Mouse (Mus musculus) ES-E14 (cell line): ENCODE results near the gene Drosha. TPM values are rescaled to one million over a fixed set of nuclear protein-coding genes. Genes with fewer than 3 reads are reported as not detected.

Experiments
- DNase-seq: peaks from one replicate; pipeline ENCODE4 v3.0.0-alpha.2; 2013; ENCODE audit warnings: low read depth, low spot score
- H3K27ac ChIP-seq: 2 replicates; pipeline ENCODE4 v1.5.1; 2012; ENCODE audit warnings: low read depth, mild to moderate bottlenecking, low read length, moderate library complexity, mixed read lengths; ENCODE audit not compliant: poor library complexity, insufficient read depth, severe bottlenecking
- H3K36me3 ChIP-seq: 2 replicates; pipeline ENCODE4 v1.6.1; 2012; ENCODE audit warnings: mild to moderate bottlenecking, low read length, moderate library complexity, mixed read lengths; ENCODE audit not compliant: control insufficient read depth, poor library complexity, insufficient read depth, severe bottlenecking
- H3K4me1 ChIP-seq, 2 experiments: fragments of 150-350 bp in 1 of 2; sonication (generic) in 1 of 2; 2 replicates each; pipeline ENCODE4 v1.6.1; 2012; ENCODE audit warnings: low read length in 2 of 2, mild to moderate bottlenecking in 1 of 2, mixed read lengths in 1 of 2; ENCODE audit not compliant: control insufficient read depth in 2 of 2, insufficient read depth in 2 of 2, poor library complexity in 1 of 2
- H3K4me3 ChIP-seq, 2 experiments: fragments of 150-350 bp in 1 of 2; sonication (generic) in 1 of 2; 2 replicates each; pipeline ENCODE4 v1.5.1; 2012; ENCODE audit warnings: low read length in 2 of 2, low read depth in 1 of 2, mild to moderate bottlenecking in 1 of 2, mixed read lengths in 1 of 2; ENCODE audit not compliant: insufficient read depth in 1 of 2, poor library complexity in 1 of 2, severe bottlenecking in 1 of 2
- H3K9ac ChIP-seq: 2 replicates; pipeline ENCODE4 v1.6.1; 2012; ENCODE audit warnings: low read depth, mild to moderate bottlenecking, low read length, mixed read lengths; ENCODE audit not compliant: poor library complexity, insufficient read depth, severe bottlenecking
- H3K9me3 ChIP-seq: fragments of 150-350 bp; sonication (generic); 2 replicates; pipeline ENCODE4 v1.6.1; 2012; ENCODE audit warnings: low read depth, mild to moderate bottlenecking, low read length; ENCODE audit not compliant: control insufficient read depth, insufficient read depth
- CHD2 ChIP-seq: IDR thresholded peaks from 2 replicates; pipeline ENCODE4 v1.6.1; 2014; ENCODE audit warnings: mild to moderate bottlenecking, low read depth, low read length, inconsistent platforms
- HCFC1 ChIP-seq: IDR thresholded peaks from 2 replicates; pipeline ENCODE4 v1.6.1; 2012; ENCODE audit warnings: low read length, inconsistent platforms, borderline replicate concordance; ENCODE audit not compliant: insufficient read depth
- MAFK ChIP-seq: IDR thresholded peaks from 2 replicates; pipeline ENCODE4 v1.6.1; 2014; ENCODE audit warnings: mild to moderate bottlenecking, low read depth, low read length, inconsistent platforms; ENCODE audit not compliant: insufficient read depth
- ZC3H11A ChIP-seq: IDR thresholded peaks from 2 replicates; pipeline ENCODE4 v1.6.1; 2012; ENCODE audit warnings: low read depth, mild to moderate bottlenecking, inconsistent platforms, low read length, borderline replicate concordance
- ZNF384 ChIP-seq: IDR thresholded peaks from 2 replicates; pipeline ENCODE4 v1.6.1; 2012; ENCODE audit warnings: low read depth, low read length, inconsistent platforms
- in situ Hi-C, 2 experiments: fragments of 600-800 bp; cut with MboI; formaldehyde crosslinking; loops; one replicate each; pipeline ENCODE4 v1.15.1; 2025; ENCODE audit warnings: low sequenced_read_pairs in 2 of 2, inconsistent platforms in 1 of 2; ENCODE audit not compliant: unreplicated experiment in 2 of 2
- total RNA-seq: library from RNA; depleted of rRNA; stranded (reverse); fragments of 300-350 nt; gene quantifications from 2 replicates; pipeline ENCODE4 v1.2.3, GENCODE M21; 2012

The Drosha gene
- total RNA-seq, 1 experiment = 48.2 TPM

- Histone ChIP-seq H3K9ac (no peak overlapping the region), H3K27ac (no peak overlapping the region), H3K4me1 (no peaks in the 10 kb centered on the region), H3K36me3 (peaks cover 34% of the 10 kb centered on the region), H3K9me3 (no peaks in the 10 kb centered on the region), H3K4me3 (no peak overlapping the region)
- DNase-seq = no peak
- no peak for TF ChIP-seq ZC3H11A
- TF ChIP-seq HCFC1 = no peak
- no peak for TF ChIP-seq MAFK
- TF ChIP-seq CHD2 = no peak
- TF ChIP-seq ZNF384 = no peak
- in situ Hi-C loops = no loop called here
Observed at GRCm38 (mm10) chr15:12876881-12877280, 52.3 kb downstream of the Drosha start.

GRCm38 (mm10) chr15:12877934-12878333 is 53.3 kb downstream of the Drosha start:
- in situ Hi-C loops = no loop called here
- TF ChIP-seq ZC3H11A (no peak), MAFK (no peak), HCFC1 (no peak), ZNF384 (no peak), CHD2 (no peak)
- H3K4me1 ChIP-seq = no peaks in the 10 kb centered on the region
- H3K9me3 ChIP-seq = no peaks in the 10 kb centered on the region
- no peak overlapping the region for H3K4me3 ChIP-seq
- H3K9ac ChIP-seq = no peak overlapping the region
- no peak overlapping the region for H3K27ac ChIP-seq
- H3K36me3 ChIP-seq = peaks cover 38% of the 10 kb centered on the region
- no peak for DNase-seq

GRCm38 (mm10) chr15:12878581-12878980 is 54.0 kb downstream of the Drosha start:
- peaks cover 37% of the 10 kb centered on the region for H3K36me3 ChIP-seq

GRCm38 (mm10) chr15:12879937-12880336 is 55.3 kb downstream of the Drosha start:
- Histone ChIP-seq H3K4me1 (no peaks in the 10 kb centered on the region), H3K4me3 (no peak overlapping the region), H3K36me3 (peaks cover 41% of the 10 kb centered on the region), H3K27ac (no peak overlapping the region), H3K9me3 (no peaks in the 10 kb centered on the region), H3K9ac (no peak overlapping the region)
- DNase-seq = no peak
- in situ Hi-C loops = no loop called here
- TF ChIP-seq MAFK (no peak), ZNF384 (no peak), ZC3H11A (no peak), HCFC1 (no peak), CHD2 (no peak)

More at GRCm38 (mm10) chr15:12878581-12878980, 54.0 kb downstream of the Drosha start:
- Histone ChIP-seq H3K4me3 (no peak overlapping the region), H3K9me3 (no peaks in the 10 kb centered on the region), H3K4me1 (no peaks in the 10 kb centered on the region), H3K9ac (no peak overlapping the region), H3K27ac (no peak overlapping the region)
- no peak for TF ChIP-seq CHD2
- no peak for TF ChIP-seq ZNF384
- no peak for TF ChIP-seq MAFK
- no peak for TF ChIP-seq ZC3H11A
- no peak for TF ChIP-seq HCFC1
- in situ Hi-C loops = no loop called here
- no peak for DNase-seq

GRCm38 (mm10) chr15:12884855-12885254 is 60.2 kb downstream of the Drosha start:
- H3K9me3 ChIP-seq = no peaks in the 10 kb centered on the region
- peaks cover 44% of the 10 kb centered on the region for H3K36me3 ChIP-seq
- no peak overlapping the region for H3K9ac ChIP-seq
- H3K27ac ChIP-seq = no peak overlapping the region
- in situ Hi-C loops = no loop called here
- peaks cover under 1 to 1% of the 10 kb centered on the region in 2 experiments; a peak in 1 of 4 replicates for H3K4me1 ChIP-seq
- no peak for TF ChIP-seq MAFK
- no peak for DNase-seq
- H3K4me3 ChIP-seq = no peak overlapping the region
